Mouse (Mus musculus): ENCODE data around the gene Cplx3. TPM values are rescaled to one million over a fixed set of nuclear protein-coding genes. Genes with fewer than 3 reads are reported as not detected.

Cplx3 gene
- polyA plus RNA-seq, 1 experiment from 2014 or later: 1.3 TPM

GRCm38 (mm10) chr9:57612587-57612986 is 6.5 kb upstream of the Cplx3 start:
- Histone ChIP-seq H3K4me3 (ENCODE audit: low read depth, low read length) (no peak overlapping the region), H3K9me3 (replicated peaks; ENCODE audit: control insufficient read depth, low read length, poor library complexity, severe bottlenecking) (no peaks in the 10 kb centered on the region), H3K27ac (ENCODE audit: low read length) (no peak overlapping the region), H3K36me3 (ENCODE audit: control insufficient read depth, insufficient read depth, low read length) (no peaks in the 10 kb centered on the region), H3K4me1 (ENCODE audit: control insufficient read depth, insufficient read depth, low read length) (peaks cover 4% of the 10 kb centered on the region; the same call in 1 of the 2 replicates), H3K27me3 (ENCODE audit: control insufficient read depth, insufficient read depth, low read depth, low read length) (no peaks in the 10 kb centered on the region), H3K4me2 (ENCODE audit: low read length) (no peak overlapping the region), H3K9ac (ENCODE audit: low read depth, low read length) (no peak overlapping the region)
- no peak for ATAC-seq
- WGBS: 86% methylated on average over 7 of the region's 7 CpGs

- WGBS: 51% methylated on average over 3 of the region's 3 CpGs
- Histone ChIP-seq H3K36me3 (ENCODE audit: control insufficient read depth, insufficient read depth, low read length) (no peaks in the 10 kb centered on the region), H3K27me3 (ENCODE audit: control insufficient read depth, insufficient read depth, low read depth, low read length) (peaks cover 6% of the 10 kb centered on the region), H3K9ac (ENCODE audit: low read depth, low read length) (no peak overlapping the region), H3K9me3 (replicated peaks; ENCODE audit: control insufficient read depth, low read length, poor library complexity, severe bottlenecking) (no peaks in the 10 kb centered on the region), H3K4me2 (ENCODE audit: low read length) (no peak overlapping the region), H3K27ac (ENCODE audit: low read length) (no peak overlapping the region), H3K4me3 (ENCODE audit: low read depth, low read length) (no peak overlapping the region), H3K4me1 (ENCODE audit: control insufficient read depth, insufficient read depth, low read length) (peaks cover 17% of the 10 kb centered on the region)
- 0 out of 2 replicates have a peak, but pooled peaks have one; percentile 59 for ATAC-seq
Measured at GRCm38 (mm10) chr9:57610359-57610826, 4.3 kb upstream of the Cplx3 start.

GRCm38 (mm10) chr9:57609803-57610202 is 3.7 kb upstream of the Cplx3 start:
- H3K36me3 ChIP-seq (ENCODE audit: control insufficient read depth, insufficient read depth, low read length): no peaks in the 10 kb centered on the region
- H3K9me3 ChIP-seq (replicated peaks; ENCODE audit: control insufficient read depth, low read length, poor library complexity, severe bottlenecking): no peaks in the 10 kb centered on the region
- H3K27me3 ChIP-seq (ENCODE audit: control insufficient read depth, insufficient read depth, low read depth, low read length): peaks cover 6% of the 10 kb centered on the region
- ATAC-seq: no peak
- WGBS: 67% methylated on average over 3 of the region's 3 CpGs
- no peak overlapping the region for H3K27ac ChIP-seq (ENCODE audit: low read length)
- peaks cover 17% of the 10 kb centered on the region for H3K4me1 ChIP-seq (ENCODE audit: control insufficient read depth, insufficient read depth, low read length)
- H3K9ac ChIP-seq (ENCODE audit: low read depth, low read length): no peak overlapping the region
- no peak overlapping the region for H3K4me3 ChIP-seq (ENCODE audit: low read depth, low read length)
- H3K4me2 ChIP-seq (ENCODE audit: low read length): no peak overlapping the region

- Histone ChIP-seq H3K4me1 (ENCODE audit: control insufficient read depth, insufficient read depth, low read length) (peaks cover 19% of the 10 kb centered on the region), H3K27me3 (ENCODE audit: control insufficient read depth, insufficient read depth, low read depth, low read length) (peaks cover 6% of the 10 kb centered on the region), H3K36me3 (ENCODE audit: control insufficient read depth, insufficient read depth, low read length) (no peaks in the 10 kb centered on the region), H3K9ac (ENCODE audit: low read depth, low read length) (no peak overlapping the region), H3K4me3 (ENCODE audit: low read depth, low read length) (no peak overlapping the region), H3K27ac (ENCODE audit: low read length) (no peak overlapping the region), H3K9me3 (replicated peaks; ENCODE audit: control insufficient read depth, low read length, poor library complexity, severe bottlenecking) (no peaks in the 10 kb centered on the region), H3K4me2 (ENCODE audit: low read length) (peak overlapping the region; percentile 68)
- peak; percentile 43; the same call in 1 of the 2 replicates for ATAC-seq
- 4% methylated on average over 9 of the region's 9 CpGs for WGBS
Measured at GRCm38 (mm10) chr9:57605503-57605902, 578 bp downstream of the Cplx3 start.

GRCm38 (mm10) chr9:57604875-57605274 is 1.2 kb downstream of the Cplx3 start:
- no peak for ATAC-seq
- no peak overlapping the region for H3K27ac ChIP-seq (ENCODE audit: low read length)
- H3K9me3 ChIP-seq (replicated peaks; ENCODE audit: control insufficient read depth, low read length, poor library complexity, severe bottlenecking): no peaks in the 10 kb centered on the region
- 61% methylated on average over 4 of the region's 4 CpGs for WGBS
- no peak overlapping the region for H3K9ac ChIP-seq (ENCODE audit: low read depth, low read length)
- H3K4me3 ChIP-seq (ENCODE audit: low read depth, low read length): no peak overlapping the region
- H3K36me3 ChIP-seq (ENCODE audit: control insufficient read depth, insufficient read depth, low read length): no peaks in the 10 kb centered on the region
- H3K4me2 ChIP-seq (ENCODE audit: low read length): no peak overlapping the region
- H3K27me3 ChIP-seq (ENCODE audit: control insufficient read depth, insufficient read depth, low read depth, low read length): peaks cover 6% of the 10 kb centered on the region
- H3K4me1 ChIP-seq (ENCODE audit: control insufficient read depth, insufficient read depth, low read length): peaks cover 17% of the 10 kb centered on the region

- Histone ChIP-seq H3K9ac (ENCODE audit: low read depth, low read length) (no peak overlapping the region), H3K4me3 (ENCODE audit: low read depth, low read length) (no peak overlapping the region), H3K4me2 (ENCODE audit: low read length) (no peak overlapping the region), H3K4me1 (ENCODE audit: control insufficient read depth, insufficient read depth, low read length) (peaks cover 21% of the 10 kb centered on the region), H3K9me3 (replicated peaks; ENCODE audit: control insufficient read depth, low read length, poor library complexity, severe bottlenecking) (no peaks in the 10 kb centered on the region), H3K36me3 (ENCODE audit: control insufficient read depth, insufficient read depth, low read length) (no peaks in the 10 kb centered on the region), H3K27ac (ENCODE audit: low read length) (no peak overlapping the region), H3K27me3 (ENCODE audit: control insufficient read depth, insufficient read depth, low read depth, low read length) (peaks cover 6% of the 10 kb centered on the region)
- WGBS: 69% methylated on average over 8 of the region's 8 CpGs
- no peak for ATAC-seq
Measured at GRCm38 (mm10) chr9:57602098-57602497, 4.0 kb downstream of the Cplx3 start.

GRCm38 (mm10) chr9:57601353-57601706 is 4.8 kb downstream of the Cplx3 start:
- Histone ChIP-seq H3K36me3 (ENCODE audit: control insufficient read depth, insufficient read depth, low read length) (no peaks in the 10 kb centered on the region), H3K9ac (ENCODE audit: low read depth, low read length) (no peak overlapping the region), H3K4me3 (ENCODE audit: low read depth, low read length) (no peak overlapping the region), H3K4me2 (ENCODE audit: low read length) (no peak overlapping the region), H3K27me3 (ENCODE audit: control insufficient read depth, insufficient read depth, low read depth, low read length) (peaks cover 6% of the 10 kb centered on the region), H3K27ac (ENCODE audit: low read length) (no peak overlapping the region), H3K9me3 (replicated peaks; ENCODE audit: control insufficient read depth, low read length, poor library complexity, severe bottlenecking) (no peaks in the 10 kb centered on the region), H3K4me1 (ENCODE audit: control insufficient read depth, insufficient read depth, low read length) (peaks cover 16% of the 10 kb centered on the region)
- WGBS: 70% methylated on average over 2 of the region's 2 CpGs
- no peak for ATAC-seq

- H3K9me3 ChIP-seq (replicated peaks; ENCODE audit: control insufficient read depth, low read length, poor library complexity, severe bottlenecking): no peaks in the 10 kb centered on the region
- no peak overlapping the region for H3K9ac ChIP-seq (ENCODE audit: low read depth, low read length)
- H3K27me3 ChIP-seq (ENCODE audit: control insufficient read depth, insufficient read depth, low read depth, low read length): peaks cover 3% of the 10 kb centered on the region
- 10% methylated on average over 3 of the region's 3 CpGs for WGBS
- no peak for ATAC-seq
- H3K4me2 ChIP-seq (ENCODE audit: low read length): no peak overlapping the region
- peaks cover 10% of the 10 kb centered on the region for H3K4me1 ChIP-seq (ENCODE audit: control insufficient read depth, insufficient read depth, low read length)
- no peaks in the 10 kb centered on the region for H3K36me3 ChIP-seq (ENCODE audit: control insufficient read depth, insufficient read depth, low read length)
- H3K4me3 ChIP-seq (ENCODE audit: low read depth, low read length): no peak overlapping the region
- H3K27ac ChIP-seq (ENCODE audit: low read length): no peak overlapping the region
Measured at GRCm38 (mm10) chr9:57600620-57601352, 5.3 kb downstream of the Cplx3 start.

- peak; percentile 21; the same call in 1 of the 2 replicates for ATAC-seq
- H3K9me3 ChIP-seq (replicated peaks; ENCODE audit: control insufficient read depth, low read length, poor library complexity, severe bottlenecking): no peaks in the 10 kb centered on the region
- H3K4me2 ChIP-seq (ENCODE audit: low read length): no peak overlapping the region
- no peaks in the 10 kb centered on the region for H3K27me3 ChIP-seq (ENCODE audit: control insufficient read depth, insufficient read depth, low read depth, low read length)
- 0 out of 2 replicates have a peak overlapping the region, but pooled peaks have one; percentile 28 for H3K9ac ChIP-seq (ENCODE audit: low read depth, low read length)
- H3K4me1 ChIP-seq (ENCODE audit: control insufficient read depth, insufficient read depth, low read length): peaks cover 8% of the 10 kb centered on the region; the same call in 1 of the 2 replicates
- H3K4me3 ChIP-seq (ENCODE audit: low read depth, low read length): no peak overlapping the region
- no peak overlapping the region for H3K27ac ChIP-seq (ENCODE audit: low read length)
- peaks cover 2% of the 10 kb centered on the region; the same call in 1 of the 2 replicates for H3K36me3 ChIP-seq (ENCODE audit: control insufficient read depth, insufficient read depth, low read length)
- WGBS: 37% methylated on average over 8 of the region's 8 CpGs
Measured at GRCm38 (mm10) chr9:57598851-57599563, 7.1 kb downstream of the Cplx3 start.
